Mouse (Mus musculus) megakaryocyte-erythroid progenitor cell, adult 5 weeks (primary cell): ENCODE data around the gene Foxd3. TPM values are rescaled to one million over a fixed set of nuclear protein-coding genes. Genes with fewer than 3 reads are reported as not detected.

Experiments used
- polyA plus RNA-seq: library from polyadenylated mRNA; stranded (reverse); fragments of >175 nt; gene quantifications from 2 replicates; pipeline ENCODE4 v1.2.3, GENCODE M21; 2012

Foxd3 gene
- polyA plus RNA-seq, result 0.09 TPM in 1 of 2 replicates, not detected in the other

GRCm38 (mm10) chr4:99655937-99656604, at the start of gene Foxd3:
Gene Foxd3, plus strand, starts transcription at chr4:99656299.

Other genes starting within 250 kb of the Foxd3 start
- 0.26 and 0.51 TPM in 2 replicates for gene Alg6, start 59.4 kb downstream of the Foxd3 start, polyA plus RNA-seq
- gene Efcab7, start 172.9 kb downstream of the Foxd3 start, polyA plus RNA-seq, result 0.12 and 0.19 TPM in 2 replicates